Mouse (Mus musculus) layer of hippocampus, postnatal 10 days (tissue): ENCODE measurements at regions not wholly inside any gene's neighbourhood (a gene's known extent, or its start where the extent isn't known, plus 50 kb on each side); places are given as distances from the start of the nearest gene placed in this dataset.

Experiments
- DNase-seq, 2 experiments: peaks; one replicate each; pipeline ENCODE4 v3.0.0; 2021; ENCODE audit warnings: low spot score in 2 of 2

DNA sequence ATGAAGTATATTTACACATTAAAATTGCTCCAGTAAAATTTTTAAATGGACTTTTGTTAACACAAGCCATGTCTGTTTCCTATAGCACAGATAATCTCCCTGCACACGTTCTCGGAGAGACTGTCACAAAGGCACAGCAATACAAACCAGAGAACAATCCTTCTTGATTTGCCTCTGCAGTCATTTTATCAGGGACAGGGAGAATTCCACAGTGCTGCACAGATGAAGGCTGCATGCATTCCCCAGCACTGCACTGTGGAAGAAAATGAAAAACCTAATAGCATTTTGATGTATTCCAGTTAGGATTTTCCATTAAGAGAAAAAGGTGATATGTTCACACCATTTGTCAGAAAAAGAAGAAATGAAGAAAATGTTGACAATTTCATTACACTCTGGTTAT lies 63.4 kb upstream of the 1700008P02Rik start:
- no peak for DNase-seq

DNA sequence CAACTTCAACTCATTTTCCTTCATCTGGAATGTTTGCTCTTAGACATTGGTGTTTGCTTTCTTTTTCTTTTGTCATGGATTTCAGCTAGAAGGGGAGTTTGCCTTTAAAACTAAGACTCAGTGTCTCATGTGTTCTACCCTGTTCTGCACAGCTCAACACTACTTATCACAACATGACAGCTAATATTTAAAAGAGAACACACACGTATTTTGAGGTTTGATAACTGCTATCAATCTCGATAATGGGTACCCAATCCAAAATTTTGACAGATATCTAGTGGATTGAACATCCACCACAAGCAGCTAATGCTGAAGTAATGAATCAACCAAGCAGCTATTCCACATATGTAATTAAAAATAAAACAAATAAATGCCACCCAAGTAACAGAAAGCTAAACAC lies 61.2 kb upstream of the 1700008P02Rik start:
- no peak for DNase-seq

GRCm38 (mm10) chr3:6676382-6676781 lies 56.1 kb upstream of the 1700008P02Rik start:
- no peak for DNase-seq

DNA sequence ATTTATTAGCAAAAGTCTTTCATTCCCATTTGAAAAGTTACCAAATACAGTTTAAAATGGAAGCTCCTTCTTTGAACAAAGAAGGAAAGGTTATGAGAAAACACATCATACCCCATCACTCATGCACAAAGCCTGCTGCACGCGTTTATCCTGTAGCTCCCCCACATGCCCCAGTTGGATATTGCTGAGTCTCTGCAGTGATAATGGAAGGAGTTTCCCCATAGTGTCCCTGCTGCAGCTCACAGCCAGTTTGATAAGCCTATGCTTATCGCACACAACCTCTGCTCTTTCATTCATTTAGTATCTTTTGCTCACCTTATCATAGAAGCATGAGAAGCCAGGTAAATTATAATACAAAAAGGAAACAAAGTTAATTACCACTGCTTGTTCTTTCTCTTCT lies 55.1 kb upstream of the 1700008P02Rik start:
- DNase-seq: peak; percentile 11 to 28
